Mouse (Mus musculus): ENCODE measurements around the gene Psors1c2.

- TF ChIP-seq CTCF (IDR thresholded peaks at IDR 0.05; ENCODE audit: control insufficient read depth, insufficient read depth, insufficient read length) (no peak), MAX (IDR thresholded peaks at IDR 0.05) (no peak), CEBPB (IDR thresholded peaks at IDR 0.05; ENCODE audit: low read depth) (no peak), MYOD1 (IDR thresholded peaks at IDR 0.05; ENCODE audit: control insufficient read depth, insufficient read length, low read depth) (no peak), MYOG (IDR thresholded peaks at IDR 0.05; ENCODE audit: control insufficient read depth, extremely low read depth, insufficient read length) (no peak), USF1 (IDR thresholded peaks at IDR 0.05; ENCODE audit: low read depth) (no peak), FOSL1 (IDR thresholded peaks at IDR 0.05; ENCODE audit: insufficient read depth, low read length, poor library complexity, severe bottlenecking) (no peak)
These were observed 9.9 kb downstream of the Psors1c2 start for GRCm38 (mm10) chr17:35542761-35543411.
